Mouse (Mus musculus): ENCODE measurements around the gene Ninj2.

The Ninj2 gene

DNA sequence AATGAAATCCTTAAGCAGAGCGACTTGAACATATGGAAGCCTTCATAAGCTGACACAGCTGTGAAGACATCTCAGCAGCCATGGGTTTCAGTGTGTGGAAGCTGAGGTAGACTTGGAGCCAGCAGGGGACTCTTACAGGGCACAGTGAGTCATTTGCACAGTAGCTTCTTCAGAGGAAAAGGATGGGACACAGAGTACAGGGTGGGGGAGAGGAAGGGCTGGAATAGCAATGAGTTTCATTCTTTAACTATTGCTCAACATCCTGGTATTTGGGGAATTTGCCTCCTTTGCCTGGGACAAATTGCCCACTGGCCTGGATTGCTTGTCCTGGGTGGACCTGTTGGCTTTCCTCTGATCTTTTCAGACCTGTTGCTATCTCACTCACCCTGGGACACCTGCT is 52.3 kb downstream of the Ninj2 start:
- DNase-seq, result no peak

DNA sequence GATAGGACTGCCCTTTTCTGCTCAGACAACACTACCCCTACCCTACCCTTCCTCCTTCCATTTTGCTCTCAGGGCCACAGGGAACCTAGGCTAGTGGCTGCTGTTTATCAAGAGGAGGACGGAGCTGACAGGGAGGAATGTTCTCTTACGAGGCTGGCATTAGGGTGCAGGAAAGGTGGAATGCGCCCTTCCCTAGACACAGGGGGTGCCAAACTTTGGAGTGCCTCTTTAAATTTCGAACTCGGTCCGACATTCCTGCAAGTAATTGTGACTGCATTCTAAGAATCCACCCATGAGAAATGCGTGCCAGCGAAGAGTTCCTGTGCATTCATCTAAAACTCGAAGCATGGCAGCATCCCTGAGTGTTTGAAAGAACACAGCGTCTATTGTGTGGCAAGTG is 53.5 kb downstream of the Ninj2 start:
- DNase-seq, result no peak

DNA sequence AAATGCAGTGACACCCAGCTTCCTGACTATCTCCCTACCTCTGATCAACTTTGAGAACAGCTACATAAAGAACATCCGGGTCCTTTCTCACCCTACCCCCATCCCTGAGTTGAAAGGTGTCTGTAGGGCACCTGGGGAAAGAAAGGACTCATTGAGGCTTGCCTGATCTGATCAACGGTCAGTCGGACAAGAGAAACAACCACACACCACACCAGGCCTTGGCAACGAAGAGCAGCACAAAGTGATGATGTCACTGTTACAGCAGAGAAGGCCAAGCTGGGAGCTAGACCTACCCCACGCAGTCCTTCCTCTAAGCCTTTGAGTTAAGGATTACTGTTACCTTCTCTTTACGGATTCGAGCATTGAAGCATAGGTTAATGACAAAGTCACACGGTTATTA is 54.3 kb downstream of the Ninj2 start:
- no peak for DNase-seq

DNA sequence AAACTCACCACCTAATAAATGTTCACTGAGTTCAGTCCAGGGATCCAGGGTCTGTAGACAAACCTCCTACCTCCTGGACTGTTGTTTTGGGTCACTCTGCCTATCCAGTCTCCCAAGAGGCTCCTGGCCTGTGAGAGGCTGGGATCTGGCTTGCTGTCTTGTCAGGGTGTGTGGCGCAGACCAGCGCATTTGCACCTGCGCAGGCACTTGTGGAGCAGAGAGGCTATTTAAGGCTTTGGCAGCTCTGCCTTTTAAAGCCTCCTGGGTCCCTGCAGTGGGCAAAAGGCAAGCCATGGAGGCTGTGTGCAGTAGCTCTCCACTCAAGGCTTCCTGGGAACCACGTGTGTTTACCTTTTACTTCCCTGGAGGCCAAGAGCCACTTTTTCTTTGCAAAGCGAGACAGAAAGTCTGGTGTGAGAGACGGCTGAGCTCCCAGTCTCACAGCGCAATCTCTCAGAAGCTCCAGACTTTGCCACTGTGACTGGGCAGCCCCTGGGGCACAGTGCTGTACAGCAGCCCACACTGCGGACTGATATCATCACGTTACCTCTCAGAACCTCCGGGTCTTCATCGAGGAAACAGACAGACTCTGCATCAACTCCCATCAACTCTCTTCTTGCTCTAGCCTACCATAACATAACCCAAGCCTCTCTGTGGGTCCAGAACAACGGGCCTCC is 55.7 kb downstream of the Ninj2 start:
- DNase-seq, result no peak

DNA sequence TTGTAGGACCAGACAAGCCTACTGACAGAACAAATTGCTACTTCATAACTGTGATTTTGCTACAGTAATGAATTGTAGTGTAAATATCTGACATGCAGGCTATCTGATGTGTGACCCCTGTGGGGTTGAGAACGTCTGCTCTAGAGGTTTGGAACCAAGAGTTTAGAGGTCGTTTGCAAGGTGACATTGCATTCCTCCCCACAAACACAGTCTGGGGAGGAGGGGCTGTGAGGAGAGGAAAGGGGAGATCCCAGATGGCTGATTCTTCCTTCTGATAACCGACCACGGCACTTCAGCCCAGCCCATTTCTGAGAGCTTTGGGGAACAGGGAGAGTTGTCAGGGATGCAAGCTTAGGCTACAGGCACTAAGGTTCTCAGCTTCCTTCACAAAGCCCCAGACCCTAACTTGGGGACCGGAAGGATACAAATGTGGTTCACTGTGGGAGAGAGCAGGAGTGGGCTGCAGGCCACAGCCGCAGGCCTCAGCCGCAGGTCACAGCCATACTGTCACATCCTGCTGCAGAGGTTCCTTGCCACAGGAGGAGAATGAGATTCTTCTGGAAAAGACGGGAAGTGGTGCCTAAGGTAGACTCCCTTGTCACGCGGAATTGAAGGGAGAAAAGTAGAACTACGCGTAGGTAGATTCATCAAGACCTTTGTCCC is 56.4 kb downstream of the Ninj2 start:
- DNase-seq, result no peak

DNA sequence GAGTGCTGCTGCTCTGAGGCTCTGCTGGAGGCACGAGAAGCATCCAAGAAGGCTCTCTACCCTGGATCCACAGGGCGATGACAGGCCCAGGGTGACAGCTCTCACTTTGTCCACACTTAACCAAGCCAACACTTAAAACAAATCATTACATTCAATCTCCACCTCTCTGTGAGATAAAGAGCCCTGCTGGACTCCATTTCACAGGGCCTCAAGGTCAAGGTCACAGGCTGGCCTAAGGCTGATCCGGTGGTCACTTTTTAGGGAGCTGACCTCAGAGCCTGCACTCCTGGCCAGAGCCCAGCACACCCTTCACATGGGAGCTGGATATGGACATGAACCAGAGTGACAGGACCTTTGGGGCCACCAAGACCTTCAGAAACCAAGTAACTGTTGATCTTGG is 57.1 kb downstream of the Ninj2 start:
- DNase-seq, result no peak

DNA sequence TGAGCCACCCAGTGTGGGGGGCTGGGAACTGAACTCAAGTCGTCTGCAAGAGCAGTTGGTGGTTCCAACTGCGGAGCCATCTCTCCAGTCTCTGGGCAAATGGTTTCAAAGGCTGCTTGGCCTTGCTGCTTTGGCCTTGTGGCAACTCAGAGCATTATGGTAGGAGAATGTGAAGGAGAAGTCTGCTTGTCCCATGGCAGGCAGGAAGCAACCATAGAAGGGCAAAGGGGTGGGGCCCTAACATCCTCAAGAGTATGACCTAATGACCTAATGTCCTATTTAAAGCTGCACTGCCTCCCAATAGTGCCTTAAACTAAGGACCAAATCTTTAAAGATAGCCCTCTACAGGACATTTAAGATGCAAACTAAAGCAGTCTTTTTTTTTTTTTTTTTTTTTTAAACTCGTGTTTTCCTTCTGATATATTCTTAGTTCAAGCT is 58.5 kb downstream of the Ninj2 start:
- no peak for DNase-seq

DNA sequence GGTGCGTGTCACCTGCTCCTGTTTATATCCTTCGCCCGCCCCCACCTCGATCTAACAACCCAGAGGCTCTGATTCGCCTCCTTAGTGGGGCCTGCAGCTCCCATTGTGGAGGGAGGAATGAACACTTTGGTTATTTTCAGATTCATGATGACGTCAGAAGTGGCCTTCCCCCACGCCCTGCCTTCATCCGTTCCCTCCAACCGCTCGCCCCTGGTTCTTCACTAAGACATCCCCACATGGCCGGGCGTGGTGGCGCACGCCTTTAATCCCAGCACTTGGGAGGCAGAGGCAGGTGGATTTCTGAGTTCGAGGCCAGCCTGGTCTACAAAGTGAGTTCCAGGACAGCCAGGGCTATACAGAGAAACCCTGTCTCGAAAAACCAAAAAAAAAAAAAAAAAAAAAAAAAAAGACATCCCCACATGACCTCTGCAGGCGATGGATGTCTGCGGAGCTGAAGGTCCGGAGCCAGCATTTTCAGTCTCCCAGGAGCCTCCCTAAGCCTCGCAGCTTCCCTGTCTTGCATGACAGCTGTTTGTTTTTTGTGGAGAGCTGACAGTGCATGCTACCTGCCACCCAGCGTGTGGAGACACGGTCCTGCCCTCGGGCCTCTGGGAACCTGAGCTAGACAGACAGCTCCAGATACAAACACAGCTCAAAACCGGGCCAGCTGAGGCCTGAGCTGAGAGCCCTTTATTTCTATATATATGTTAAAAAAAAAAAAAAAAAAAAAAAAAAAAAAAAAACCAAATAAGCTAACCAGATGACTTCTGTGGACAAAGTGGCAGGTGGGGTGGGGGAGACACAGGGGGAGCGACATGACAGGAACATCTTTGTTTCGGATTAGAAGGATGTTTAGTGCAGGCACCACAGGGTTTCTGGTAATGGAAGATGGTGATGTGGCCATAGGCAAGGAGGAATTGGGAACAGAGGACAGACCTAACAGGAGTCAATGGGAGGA is 59.9 kb downstream of the Ninj2 start:
- DNase-seq, result no peak

DNA sequence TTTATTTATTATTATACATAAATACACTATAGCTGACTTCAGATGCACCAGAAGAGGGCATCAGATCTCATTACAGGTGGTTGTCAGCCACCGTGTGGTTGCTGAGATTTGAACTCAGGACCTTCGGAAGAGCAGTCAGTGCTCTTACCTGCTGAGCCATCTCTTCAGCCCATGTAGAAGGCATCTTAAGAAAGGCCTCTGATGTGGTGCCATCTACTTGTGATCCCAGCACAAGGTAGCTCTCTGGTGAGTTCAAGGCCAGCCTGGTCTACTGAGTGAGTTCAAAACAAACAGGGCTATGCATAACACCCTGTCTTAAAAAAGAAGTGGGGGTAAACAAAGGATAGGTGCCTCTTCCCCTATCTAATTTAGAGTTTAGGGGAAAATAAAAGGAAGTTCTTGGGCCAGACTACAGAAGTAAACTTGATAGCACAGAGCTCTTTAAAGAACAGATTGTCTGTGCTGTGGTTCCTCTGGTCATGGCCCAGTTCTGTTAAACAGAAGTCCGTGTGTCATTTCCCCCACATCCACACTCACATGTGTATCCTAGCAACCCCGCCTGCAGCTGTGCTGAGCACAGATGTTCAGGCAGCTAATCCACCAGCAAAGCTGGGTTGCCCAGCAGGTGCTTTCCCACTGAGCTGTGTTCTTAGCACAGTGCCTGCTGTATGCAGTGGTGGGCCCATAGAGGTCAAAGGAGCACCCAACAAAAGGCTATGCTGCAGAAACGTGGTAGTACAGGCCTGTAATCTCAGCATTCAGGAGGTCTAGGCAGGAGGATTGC is 61.6 kb downstream of the Ninj2 start:
- DNase-seq, result no peak

DNA sequence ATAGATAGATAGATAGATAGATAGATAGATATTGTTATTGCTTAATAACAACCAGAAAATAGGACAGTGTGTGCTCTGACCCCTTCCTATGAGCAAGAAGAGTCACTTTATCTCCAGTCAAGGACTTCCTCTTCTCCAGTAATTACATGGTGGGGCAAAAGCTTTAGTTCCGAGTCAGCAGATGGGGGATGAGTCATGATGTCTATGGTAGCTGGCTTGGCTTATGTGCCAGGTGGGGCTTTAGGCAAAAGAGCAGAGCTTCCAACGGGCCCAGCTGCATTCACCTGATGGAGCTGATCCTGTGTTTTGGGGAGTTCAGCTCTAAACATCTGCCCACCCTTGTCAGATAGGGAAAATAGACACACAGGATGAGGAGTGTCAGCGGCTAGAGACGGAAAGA is 62.4 kb downstream of the Ninj2 start:
- no peak for DNase-seq

DNA sequence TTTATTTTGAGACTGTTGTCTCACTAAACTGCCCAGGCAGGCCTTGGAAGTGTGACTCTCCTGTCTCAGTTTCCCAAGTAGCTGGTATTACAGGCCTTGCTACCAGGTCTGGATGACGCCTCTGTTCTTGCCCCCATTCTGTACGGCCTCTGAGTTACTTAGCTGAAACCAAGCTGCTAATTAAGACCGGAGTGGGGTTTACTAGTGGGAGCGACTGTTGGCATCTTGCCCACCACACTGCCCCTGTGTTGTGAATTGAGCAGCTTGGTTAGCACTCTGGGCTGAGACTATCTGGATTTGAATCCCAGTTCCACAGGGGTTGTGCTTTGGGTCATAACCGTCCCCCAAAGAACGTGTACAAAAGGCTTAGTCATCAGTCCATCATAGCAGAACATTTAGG is 64.3 kb downstream of the Ninj2 start:
- DNase-seq, result no peak

DNA sequence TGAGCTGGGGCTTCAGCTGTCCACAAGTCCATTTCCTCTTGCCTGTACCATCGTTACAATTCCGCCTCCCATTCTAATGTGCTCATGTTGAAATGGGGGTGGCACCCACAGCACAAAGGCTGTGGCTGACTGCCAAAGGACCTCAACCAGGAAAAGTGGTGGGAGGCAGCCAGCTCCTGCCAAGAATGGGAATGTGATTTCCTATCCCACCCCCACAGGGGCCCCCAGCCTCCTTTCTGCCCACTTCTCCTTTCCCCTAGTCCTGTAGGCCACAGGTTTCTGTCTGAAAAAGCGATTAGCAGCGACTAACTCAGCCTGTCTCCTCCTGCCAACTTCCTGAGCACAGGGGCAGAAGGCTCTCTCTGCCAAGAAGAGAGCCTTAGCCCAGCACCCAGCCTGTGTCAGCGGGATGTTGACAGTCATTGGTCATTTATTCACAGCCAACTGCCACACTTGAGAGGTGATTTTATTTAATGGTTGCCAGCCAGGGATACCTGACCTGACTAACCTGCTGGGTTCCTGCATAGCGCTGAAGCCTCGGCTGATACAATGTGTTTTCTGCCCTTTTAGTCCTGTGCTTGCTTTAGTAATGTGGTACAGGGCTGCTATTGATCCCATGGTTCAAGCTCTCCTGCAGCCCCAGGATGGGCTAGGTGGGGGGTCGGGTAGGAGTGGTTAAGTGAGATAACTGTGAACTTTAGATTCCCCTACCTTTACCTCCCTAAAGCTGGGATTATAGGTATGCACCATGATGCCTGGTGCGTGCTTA is 66.2 kb downstream of the Ninj2 start:
- DNase-seq, result peak; percentile 42 to 67

DNA sequence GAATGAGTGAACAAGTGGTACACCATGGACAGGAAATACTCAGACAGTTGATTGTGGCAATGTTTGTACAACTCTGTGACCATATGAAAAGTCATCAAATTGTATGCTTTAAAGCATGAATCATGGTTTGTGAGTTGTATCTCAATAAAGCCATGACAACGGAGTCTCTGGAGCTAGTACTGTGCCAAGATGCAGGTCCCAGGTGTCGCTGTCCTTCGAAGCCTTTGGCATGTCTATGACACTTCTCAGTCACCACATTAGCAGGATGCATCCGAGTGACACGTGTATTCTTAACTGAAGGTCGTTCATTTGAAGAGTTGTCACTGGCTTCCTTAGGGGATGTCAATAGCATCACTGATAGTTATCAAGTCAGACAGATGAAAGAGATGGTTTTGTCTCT is 69.8 kb downstream of the Ninj2 start:
- DNase-seq, result no peak

DNA sequence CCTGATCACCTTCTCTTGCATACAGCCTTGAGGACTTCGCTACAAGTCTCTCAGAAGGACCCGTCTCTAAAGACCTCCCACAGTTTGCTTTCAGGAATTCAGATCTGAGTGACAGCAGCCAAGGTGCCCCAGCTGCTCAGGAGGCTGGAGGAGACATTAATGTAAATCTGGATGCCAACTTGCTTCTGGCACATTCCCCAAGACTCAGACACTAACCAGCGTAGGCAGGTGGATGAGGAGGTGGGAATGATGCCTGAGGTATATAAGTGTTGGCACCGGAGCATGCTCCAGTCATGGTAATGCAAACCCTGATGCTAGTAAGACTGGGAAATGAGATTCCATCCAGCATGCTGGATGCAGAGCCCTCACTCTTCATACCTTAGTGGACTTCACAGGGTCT is 71.6 kb downstream of the Ninj2 start:
- no peak for DNase-seq

DNA sequence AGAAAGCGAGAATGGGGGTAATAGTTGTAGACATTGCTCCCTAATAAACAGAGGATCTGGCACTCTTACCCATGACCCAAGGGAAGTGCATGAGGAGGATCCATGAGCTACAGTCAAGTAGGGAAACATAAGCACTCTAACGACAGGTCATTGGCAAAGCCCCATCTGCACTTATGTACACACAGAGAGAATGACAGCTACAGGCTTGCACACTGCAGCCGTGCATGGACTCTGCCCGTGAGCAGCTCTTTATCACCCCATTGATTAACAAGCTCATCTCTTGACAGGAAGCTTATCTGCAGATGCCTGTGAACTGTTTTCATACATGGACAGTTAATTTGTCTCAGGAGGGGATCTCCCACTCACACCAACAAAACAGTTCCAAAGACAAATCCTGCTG is 74.4 kb downstream of the Ninj2 start:
- no peak for DNase-seq

DNA sequence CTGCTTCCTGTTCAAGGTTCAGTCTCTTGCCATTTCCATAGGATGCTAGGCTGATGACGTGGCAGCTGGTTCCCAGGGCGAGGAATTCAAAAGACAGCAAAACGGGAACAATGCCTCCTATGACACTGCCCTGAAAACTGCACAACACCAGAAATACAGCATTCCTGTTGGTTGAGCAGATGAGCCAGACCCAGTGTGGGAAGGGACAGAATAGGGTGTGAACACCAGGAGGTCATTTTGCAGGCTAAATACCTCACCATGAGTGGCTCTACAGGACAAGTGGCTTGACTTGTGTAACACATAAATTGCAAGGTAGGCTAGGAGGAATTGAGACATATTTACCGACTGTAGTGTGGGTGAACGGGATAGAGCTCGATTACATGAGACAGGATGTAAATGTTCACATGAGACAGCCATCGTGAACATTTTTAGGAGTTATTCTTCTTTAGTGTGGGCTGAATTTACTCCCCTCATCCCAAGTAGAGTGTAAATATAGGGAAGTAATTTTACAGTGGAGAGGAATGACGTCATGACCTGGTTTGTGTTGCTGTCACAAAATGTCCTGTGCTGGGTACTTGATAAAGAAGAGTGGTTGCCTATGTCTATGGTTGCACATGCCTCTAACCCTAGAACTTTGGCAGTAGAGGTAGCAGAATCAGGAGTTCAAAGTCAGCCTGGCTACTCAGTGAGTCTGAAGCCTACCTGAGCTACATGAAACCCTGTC is 79.3 kb downstream of the Ninj2 start:
- no peak for DNase-seq

DNA sequence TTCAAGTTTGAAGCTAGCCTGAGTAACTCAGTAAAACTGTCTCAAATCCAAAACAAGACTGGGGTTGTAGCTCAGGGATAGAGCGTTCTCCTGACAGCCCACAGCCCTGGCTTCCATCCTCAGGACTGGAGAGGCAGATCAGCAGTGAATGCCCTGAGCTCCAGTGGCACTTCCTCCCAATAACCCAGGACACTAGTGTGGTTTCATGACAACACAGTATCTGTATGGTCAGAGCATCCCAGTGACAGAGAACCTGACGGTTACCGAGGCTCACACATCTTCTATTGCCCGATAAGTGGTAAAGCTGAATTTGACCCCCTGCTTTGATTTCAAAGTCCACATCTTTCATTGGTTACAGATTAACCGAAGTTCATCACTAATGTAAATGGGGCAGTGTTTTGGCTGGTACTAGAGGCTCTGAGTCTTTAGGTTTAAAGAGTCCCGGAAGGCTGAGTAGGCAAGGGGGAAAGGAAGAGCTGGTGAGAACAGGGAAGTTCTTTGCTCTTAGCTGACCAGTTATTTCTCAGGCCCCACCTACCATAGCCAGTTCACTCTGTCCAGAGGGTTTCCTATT is 81.0 kb downstream of the Ninj2 start:
- DNase-seq, result no peak

DNA sequence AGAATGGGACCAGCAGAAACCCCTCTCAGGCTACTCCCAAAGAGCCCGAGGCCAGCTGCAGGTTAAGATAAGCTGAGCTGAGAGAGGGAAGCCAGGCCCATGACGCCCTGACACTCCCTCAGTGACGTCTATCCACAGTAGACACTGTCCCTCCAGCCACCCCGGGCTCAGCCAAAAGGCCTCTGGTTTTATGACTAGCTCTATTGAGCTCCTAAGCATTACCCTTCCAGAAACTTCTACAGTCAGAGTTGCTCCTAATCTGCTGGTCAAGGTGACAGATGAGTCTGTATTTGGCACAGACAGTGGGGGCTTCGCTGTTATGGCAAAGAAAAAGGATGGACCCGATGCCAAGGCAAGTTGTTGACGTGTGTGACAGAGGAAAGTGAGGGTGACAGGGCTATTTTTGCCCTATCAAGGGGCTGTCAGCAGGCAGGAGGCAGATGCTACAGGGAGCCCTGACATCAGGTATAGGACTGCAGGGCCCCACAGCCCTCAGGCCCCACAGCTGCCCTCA is 81.5 kb downstream of the Ninj2 start:
- no peak for DNase-seq

DNA sequence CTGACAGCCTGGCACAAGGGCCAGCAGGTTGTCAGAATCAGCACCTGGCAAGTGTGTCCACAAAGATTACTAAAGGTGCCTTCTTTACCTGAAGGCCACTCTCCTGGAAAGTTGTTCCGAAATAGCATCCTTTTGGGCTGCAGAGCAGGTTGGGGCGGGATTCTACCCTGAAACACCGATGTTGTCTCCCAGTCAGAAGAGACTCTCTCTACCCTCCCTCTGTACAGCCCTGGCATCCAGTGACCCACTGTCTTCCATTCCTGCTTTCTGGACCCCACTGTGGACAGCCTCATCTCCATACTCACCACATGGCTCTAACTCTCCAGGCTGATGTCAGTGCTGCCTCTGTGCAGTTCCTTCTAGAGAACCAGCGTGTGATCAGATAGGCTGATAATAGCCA is 82.5 kb downstream of the Ninj2 start:
- DNase-seq, result no peak

DNA sequence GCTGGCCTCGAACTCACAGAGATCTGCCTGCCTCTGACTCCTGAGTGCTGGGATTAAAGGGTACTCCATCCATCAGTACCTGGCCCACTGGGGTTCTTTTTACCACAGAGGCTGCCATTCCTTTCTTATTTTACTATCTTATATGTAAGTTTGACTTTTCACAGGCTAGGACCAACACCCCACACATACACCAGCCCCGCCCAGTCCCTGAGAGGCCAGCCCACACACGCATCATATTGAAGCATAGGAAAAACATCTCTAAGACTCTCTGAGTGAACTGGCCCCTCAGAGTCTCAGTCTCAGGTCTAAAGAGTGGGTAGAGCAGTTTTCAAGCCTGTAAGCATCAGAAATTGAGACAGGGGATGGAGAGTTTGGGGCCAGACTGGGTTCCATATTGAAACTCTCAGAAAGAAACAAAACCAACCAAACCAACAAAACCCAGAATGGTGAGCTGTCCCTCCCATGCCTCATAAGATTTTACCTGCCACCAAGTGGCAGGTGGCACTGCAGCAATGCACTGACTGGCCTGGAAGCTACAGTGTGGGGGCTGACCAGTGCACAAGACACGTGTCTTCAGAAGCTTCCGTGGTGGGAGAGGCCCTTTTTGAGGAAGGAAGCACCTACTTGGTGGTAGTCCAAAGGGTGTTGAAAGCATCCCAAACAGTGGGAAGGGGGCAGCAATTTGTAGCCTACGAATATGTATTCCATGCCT is 86.0 kb downstream of the Ninj2 start:
- DNase-seq, result no peak
